Comparison of ENCODE assay signal across 13 mouse cellular contexts in the genomic region with DNA sequence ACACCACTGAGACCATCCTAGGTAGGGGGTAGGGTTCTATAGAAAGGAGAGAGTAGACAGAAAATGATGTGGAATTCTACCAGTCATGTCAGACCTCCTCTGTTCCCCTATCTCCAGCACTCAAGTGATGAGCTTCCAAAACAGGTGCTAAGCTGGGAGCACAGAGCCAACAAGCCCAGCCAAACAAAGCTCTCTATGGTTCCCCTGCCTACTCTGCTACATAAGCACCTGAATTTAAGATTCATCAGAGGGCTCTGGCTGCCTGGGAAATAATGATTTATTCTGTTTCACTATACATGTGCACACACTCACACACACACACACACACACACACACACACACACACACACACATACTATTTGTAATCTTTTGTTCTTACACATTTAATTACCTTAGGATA.
"Had no signal": no experiment of that assay in that cellular context is flagged by ENCODE, and none has a peak within 500 bp of the region (broad histone marks: within the 10 kb centered on the region; RNA-seq: fewer than 3 reads in every experiment).

No protein-coding gene starts in this region.

- H3K9ac ChIP-seq: liver, embryonic 15.5 days; stomach, embryonic 15.5 days had no signal

- H3K36me3 ChIP-seq: limb, embryonic 10.5 days; liver, embryonic 15.5 days; stomach, embryonic 15.5 days had no signal

- H3K4me3 ChIP-seq: layer of hippocampus, adult 2 months; limb, embryonic 10.5 days; liver, embryonic 15.5 days; stomach, embryonic 15.5 days had no signal

- H3K27me3 ChIP-seq: liver, embryonic 15.5 days; stomach, embryonic 15.5 days had no signal

- H3K9me3 ChIP-seq: limb, embryonic 10.5 days; liver, embryonic 15.5 days; stomach, embryonic 15.5 days had no signal

- ATAC-seq: lung, postnatal 0 days had no signal

- H3K27ac ChIP-seq: limb, embryonic 10.5 days; liver, embryonic 15.5 days; stomach, embryonic 15.5 days had no signal

- DNase-seq: kidney, adult 18-20 months; kidney, postnatal 10 days; kidney, postnatal 4 days; lung, adult 2 months; lung, postnatal 36 days; thymus, adult 2 months; thymus, postnatal 36 days had no signal

- H3K4me2 ChIP-seq: liver, embryonic 11.5 days; liver, embryonic 15.5 days; stomach, embryonic 15.5 days had no signal

- H3K4me1 ChIP-seq: limb, embryonic 10.5 days; liver, embryonic 15.5 days; stomach, embryonic 15.5 days had no signal
